Mouse (Mus musculus) ES-Bruce4 (cell line): ENCODE results near the gene Nod2.

Experiments
- CTCF ChIP-seq: IDR thresholded peaks from one replicate; pipeline ENCODE4 v1.8.1; 2011; ENCODE audit warnings: low read depth, low read length
- EP300 ChIP-seq: IDR thresholded peaks from 2 replicates; pipeline ENCODE4 v1.6.1; 2011; ENCODE audit warnings: low read depth, low read length; ENCODE audit not compliant: insufficient read depth

- TF ChIP-seq EP300 (no peak), CTCF (no peak)
These were observed 76.3 kb downstream of the Nod2 start for GRCm38 (mm10) chr8:88723256-88723963.
